Mouse (Mus musculus) lung, adult 2 months (tissue): ENCODE data around the gene Pa2g4.

Experiments used
- CTCF ChIP-seq: fragments of 200-500 bp; IDR thresholded peaks from 2 replicates; pipeline ENCODE4 v1.5.1; 2011; ENCODE audit warnings: mild to moderate bottlenecking, low read length, control low read depth; ENCODE audit not compliant: insufficient read depth
- POLR2A ChIP-seq: fragments of 200-500 bp; IDR thresholded peaks from 2 replicates; pipeline ENCODE4 v1.6.1; 2011; ENCODE audit warnings: low read depth, mild to moderate bottlenecking, control low read depth, low read length, borderline replicate concordance; ENCODE audit errors: extremely low read depth

DNA sequence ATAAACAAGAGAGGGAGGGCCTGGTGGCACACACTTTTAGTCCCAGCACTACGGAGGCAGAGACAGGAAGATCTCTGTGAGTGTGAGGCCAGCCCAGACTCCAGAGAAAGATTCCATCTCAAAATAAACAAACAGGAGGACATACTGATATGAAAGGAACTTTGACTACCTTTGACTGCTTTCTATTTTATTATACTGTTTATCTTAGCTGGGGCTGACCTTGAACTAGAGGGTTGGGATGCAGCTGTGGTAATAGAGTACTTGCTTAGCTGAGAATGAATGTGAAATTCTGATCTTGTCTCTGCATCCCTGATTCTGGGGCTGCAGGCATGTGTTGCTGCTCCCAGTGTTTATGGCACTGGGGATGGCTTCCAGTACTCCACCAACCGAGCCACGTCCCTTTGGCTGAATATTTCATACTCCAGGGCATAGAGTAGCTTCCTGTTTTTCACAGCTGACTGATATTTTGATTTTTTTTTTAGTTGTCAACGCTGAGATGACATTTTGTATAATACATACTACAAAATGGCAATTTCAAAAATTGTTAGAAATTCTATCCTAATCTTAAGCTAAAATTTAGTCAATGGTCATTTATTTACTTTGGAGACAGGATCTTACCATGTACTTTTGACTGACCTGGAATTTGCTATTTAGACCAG lies 36.8 kb upstream of the Pa2g4 start:
- TF ChIP-seq CTCF, result no peak
- TF ChIP-seq POLR2A, result no peak
